Mouse (Mus musculus) hindbrain, postnatal 0 days (tissue): ENCODE data around the gene Gpat3. TPM values are rescaled to one million over a fixed set of nuclear protein-coding genes. Genes with fewer than 3 reads are reported as not detected.

Experiments used
- ATAC-seq: fragments of 200-750 bp; cut with Nextera tagmentation; 2 replicates; pipeline ENCODE4 v1.8.0; 2017; ENCODE audit warnings: mild to moderate bottlenecking, moderate TSS enrichment, moderate library complexity
- DNase-seq: peaks from one replicate; pipeline ENCODE4 v3.0.0-alpha.2; 2015; ENCODE audit warnings: low spot score
- H3K27ac ChIP-seq: fragments of 300-500 bp; sonication (generic); 2 replicates; pipeline ENCODE4 v1.5.1; 2014; ENCODE audit warnings: mild to moderate bottlenecking
- H3K27me3 ChIP-seq: fragments of 300-500 bp; sonication (generic); 2 replicates; pipeline ENCODE4 v1.6.1; 2014; ENCODE audit warnings: low read length, mixed read lengths; ENCODE audit not compliant: insufficient read depth
- H3K36me3 ChIP-seq: fragments of 300-500 bp; sonication (generic); 2 replicates; pipeline ENCODE4 v1.6.1; 2014; ENCODE audit warnings: low read length, mixed read lengths; ENCODE audit not compliant: insufficient read depth
- H3K4me1 ChIP-seq: fragments of 300-500 bp; sonication (generic); 2 replicates; pipeline ENCODE4 v1.6.1; 2014; ENCODE audit warnings: antibody characterized with exemption, low read length, mixed read lengths; ENCODE audit not compliant: insufficient read depth
- H3K4me2 ChIP-seq: fragments of 300-500 bp; sonication (generic); 2 replicates; pipeline ENCODE4 v1.6.1; 2014; ENCODE audit warnings: low read depth, mild to moderate bottlenecking, low read length, moderate library complexity, mixed read lengths
- H3K4me3 ChIP-seq: fragments of 300-500 bp; sonication (generic); 2 replicates; pipeline ENCODE4 v1.5.1; 2014; ENCODE audit warnings: low read length
- H3K9ac ChIP-seq: fragments of 300-500 bp; sonication (generic); replicated peaks from 2 replicates; pipeline ENCODE4 v1.6.1; 2014; ENCODE audit warnings: mild to moderate bottlenecking, low read length, moderate library complexity, mixed read lengths
- H3K9me3 ChIP-seq: fragments of 300-500 bp; sonication (generic); 2 replicates; pipeline ENCODE4 v1.6.1; 2016; ENCODE audit warnings: low read length, mixed read lengths
- CTCF ChIP-seq: IDR thresholded peaks from 2 replicates; pipeline ENCODE4 v1.5.1; 2016; ENCODE audit warnings: antibody characterized with exemption, control low read depth, low read depth
- WGBS: fragments of 180-500 bp; shearing (Covaris S2); extraction: QIAGEN DNeasy Blood & Tissue Kit; methylation state at CpG from one replicate; pipeline ENCODE4 v1.1.7; 2014; 5-methylcytosine and 5-hydroxymethylcytosine counted together
- polyA plus RNA-seq: library from polyadenylated mRNA; unstranded; fragments of >200 nt; fragmentation: Nextera tagmentation; extraction: Ambion mirVana; gene quantifications from 2 replicates; pipeline ENCODE4 v1.2.1, GENCODE M21; 2015
- total RNA-seq: library from RNA; depleted of rRNA; stranded (reverse); fragments of >200 nt; gene quantifications from 2 replicates; pipeline ENCODE4 v1.2.3, GENCODE M21; 2014

The Gpat3 gene
- total and polyA plus RNA-seq, 2 experiments from 2014 or later: 1.5 TPM

GRCm38 (mm10) chr5:100860417-100861053 is 15.0 kb downstream of the Gpat3 start:
- Histone ChIP-seq H3K4me3 (no peak overlapping the region), H3K9me3 (no peaks in the 10 kb centered on the region), H3K4me2 (no peak overlapping the region), H3K4me1 (no peaks in the 10 kb centered on the region), H3K36me3 (no peaks in the 10 kb centered on the region), H3K27ac (no peak overlapping the region), H3K9ac (no peak overlapping the region), H3K27me3 (no peaks in the 10 kb centered on the region)
- no peak for TF ChIP-seq CTCF
- no peak for ATAC-seq
- no peak for DNase-seq
- WGBS: 69% methylated on average over 12 of the region's 12 CpGs

DNA sequence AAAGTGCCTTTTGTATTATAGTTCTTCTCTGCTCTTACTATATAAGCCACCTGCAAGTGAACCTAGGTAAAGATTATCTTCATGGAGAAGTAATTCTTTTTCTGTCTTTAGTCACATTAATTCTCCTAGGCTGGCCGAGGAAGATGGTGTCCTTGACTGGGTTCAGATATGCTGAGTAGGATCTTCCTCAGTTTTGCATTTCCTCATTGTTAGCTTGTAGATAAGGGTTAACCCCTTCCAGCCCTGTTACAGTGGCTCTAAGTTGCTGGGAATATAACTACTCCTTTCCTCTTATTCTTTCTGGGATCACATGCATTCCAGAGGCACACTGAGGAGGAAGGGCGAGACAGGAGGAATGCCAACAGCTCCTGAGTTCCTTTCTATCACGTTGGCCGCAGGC is 15.6 kb downstream of the Gpat3 start:
- Histone ChIP-seq H3K9me3 (no peaks in the 10 kb centered on the region), H3K27ac (no peak overlapping the region), H3K36me3 (no peaks in the 10 kb centered on the region), H3K4me1 (no peaks in the 10 kb centered on the region), H3K9ac (no peak overlapping the region), H3K4me2 (no peak overlapping the region), H3K27me3 (no peaks in the 10 kb centered on the region), H3K4me3 (no peak overlapping the region)
- DNase-seq (no peak), ATAC-seq (no peak)
- no peak for TF ChIP-seq CTCF
- 71% methylated on average over 4 of the region's 4 CpGs for WGBS

DNA sequence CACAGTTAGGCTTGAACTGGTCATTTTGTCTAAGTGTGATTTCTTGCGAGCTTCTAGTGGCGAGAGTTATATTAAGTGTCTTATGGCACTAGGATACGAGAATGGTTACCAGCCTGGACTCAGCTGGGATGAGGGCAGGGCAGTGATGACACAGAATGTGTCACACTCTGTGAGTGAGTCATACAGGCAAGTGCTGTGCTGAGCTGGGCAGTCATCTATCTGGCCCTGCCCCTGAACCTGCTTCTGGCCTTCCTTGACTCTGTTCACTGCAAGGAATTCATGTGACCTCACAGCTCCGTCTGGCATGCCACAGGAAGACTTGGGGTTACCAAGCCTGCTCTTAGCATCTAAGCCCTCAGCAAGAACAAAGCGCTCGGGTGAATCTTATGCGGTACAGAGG is 16.3 kb downstream of the Gpat3 start:
- Histone ChIP-seq H3K9ac (no peak overlapping the region), H3K4me2 (no peak overlapping the region), H3K36me3 (no peaks in the 10 kb centered on the region), H3K27ac (no peak overlapping the region), H3K9me3 (no peaks in the 10 kb centered on the region), H3K4me3 (no peak overlapping the region), H3K27me3 (no peaks in the 10 kb centered on the region), H3K4me1 (no peaks in the 10 kb centered on the region)
- DNase-seq: no peak
- no peak for ATAC-seq
- WGBS: 86% methylated on average over 7 of the region's 7 CpGs
- no peak for TF ChIP-seq CTCF

DNA sequence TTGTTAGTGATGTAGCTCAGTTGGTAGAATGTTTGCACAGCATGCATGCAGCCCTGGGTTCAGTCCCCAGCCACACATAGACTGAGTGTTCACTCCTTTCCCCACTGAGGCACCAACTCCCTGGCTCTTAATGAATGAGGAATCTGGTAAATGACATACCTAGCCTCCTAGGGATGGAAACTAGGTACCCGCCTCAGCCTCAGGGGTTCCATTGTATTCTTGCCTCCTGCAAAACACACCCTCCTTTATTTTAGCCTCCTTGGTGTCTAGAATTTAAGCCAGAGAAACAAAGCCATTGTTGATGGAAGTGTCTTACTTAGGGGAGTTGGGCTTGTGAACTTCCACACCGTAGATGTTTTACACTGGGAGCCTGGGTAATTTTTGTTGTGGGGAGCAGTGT is 17.6 kb downstream of the Gpat3 start:
- Histone ChIP-seq H3K9ac (no peak overlapping the region), H3K4me3 (no peak overlapping the region), H3K27me3 (no peaks in the 10 kb centered on the region), H3K27ac (no peak overlapping the region), H3K4me2 (no peak overlapping the region), H3K36me3 (no peaks in the 10 kb centered on the region), H3K4me1 (no peaks in the 10 kb centered on the region), H3K9me3 (no peaks in the 10 kb centered on the region)
- no peak for ATAC-seq
- 68% methylated on average over 2 of the region's 2 CpGs for WGBS
- no peak for TF ChIP-seq CTCF
- DNase-seq: no peak

GRCm38 (mm10) chr5:100864438-100864837 is 18.9 kb downstream of the Gpat3 start:
- Histone ChIP-seq H3K9me3 (no peaks in the 10 kb centered on the region), H3K4me1 (no peaks in the 10 kb centered on the region), H3K4me2 (no peak overlapping the region), H3K9ac (no peak overlapping the region), H3K27me3 (no peaks in the 10 kb centered on the region), H3K36me3 (no peaks in the 10 kb centered on the region), H3K27ac (no peak overlapping the region), H3K4me3 (no peak overlapping the region)
- ATAC-seq (no peak), DNase-seq (no peak)
- no peak for TF ChIP-seq CTCF
- 71% methylated on average over 6 of the region's 6 CpGs for WGBS

DNA sequence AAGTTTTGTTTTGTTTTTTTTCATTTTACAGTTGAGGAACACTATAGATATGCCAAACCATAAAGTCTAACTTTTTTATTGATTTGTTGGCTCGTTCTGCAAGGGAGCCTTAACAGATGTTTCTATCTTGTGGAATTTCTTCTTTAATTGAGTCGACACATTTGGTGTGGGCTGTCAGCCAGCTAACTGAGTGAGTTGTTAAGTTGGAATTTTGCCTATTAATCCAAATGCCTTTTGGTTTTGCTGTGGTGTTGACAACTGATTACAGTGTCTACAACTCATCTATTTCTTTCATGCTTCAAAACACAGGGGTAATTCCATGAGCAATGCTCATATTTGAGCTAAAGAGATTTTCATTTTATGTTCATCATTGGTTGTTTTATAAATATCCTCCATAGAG is 20.7 kb downstream of the Gpat3 start:
- no peak overlapping the region for H3K27ac ChIP-seq
- H3K36me3 ChIP-seq: no peaks in the 10 kb centered on the region
- no peak overlapping the region for H3K4me2 ChIP-seq
- no peak for TF ChIP-seq CTCF
- no peaks in the 10 kb centered on the region for H3K9me3 ChIP-seq
- H3K27me3 ChIP-seq: no peaks in the 10 kb centered on the region
- no peak overlapping the region for H3K9ac ChIP-seq
- WGBS: 49% methylated on average over 2 of the region's 2 CpGs
- ATAC-seq: no peak
- no peaks in the 10 kb centered on the region for H3K4me1 ChIP-seq
- no peak for DNase-seq
- H3K4me3 ChIP-seq: no peak overlapping the region

DNA sequence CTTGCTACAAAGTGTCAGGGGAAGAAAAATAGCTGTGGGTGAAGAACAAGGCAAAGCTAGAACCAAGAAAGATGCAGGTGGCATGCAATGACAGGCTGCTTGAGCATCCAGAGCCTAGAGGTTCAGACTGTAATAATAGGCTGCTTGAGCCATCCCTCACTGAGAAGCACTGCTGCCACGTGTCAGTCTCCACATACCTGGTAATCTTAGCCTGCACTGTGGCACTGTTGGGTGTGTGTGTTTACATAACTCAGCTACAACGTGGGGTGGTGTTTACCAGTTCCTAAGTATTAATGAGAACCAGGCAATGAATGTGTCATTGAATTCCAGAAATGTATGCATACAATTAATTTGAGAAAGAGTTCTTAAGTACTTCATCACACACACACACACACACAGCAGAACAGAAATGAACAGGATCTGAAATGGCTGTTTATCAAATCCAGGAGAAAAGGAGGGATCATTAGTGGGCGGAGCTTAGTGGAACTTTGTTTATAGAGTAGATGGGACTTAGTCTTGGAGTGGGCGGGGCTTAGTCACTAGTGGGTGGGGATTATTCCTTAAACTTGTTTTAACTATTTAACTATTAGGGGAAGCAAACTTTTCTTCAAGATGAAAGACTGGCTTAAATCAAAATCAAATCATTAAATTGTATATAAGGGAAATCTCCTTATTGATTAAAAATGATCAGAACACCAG is 23.8 kb downstream of the Gpat3 start:
- H3K9me3 ChIP-seq: no peaks in the 10 kb centered on the region
- TF ChIP-seq CTCF: no peak
- no peaks in the 10 kb centered on the region for H3K4me1 ChIP-seq
- no peak overlapping the region for H3K4me2 ChIP-seq
- no peaks in the 10 kb centered on the region for H3K27me3 ChIP-seq
- 81% methylated on average over 4 of the region's 4 CpGs for whole genome bisulfite sequencing
- no peak overlapping the region for H3K4me3 ChIP-seq
- ATAC-seq: no peak
- H3K9ac ChIP-seq: no peak overlapping the region
- H3K27ac ChIP-seq: no peak overlapping the region
- DNase-seq: no peak
- no peaks in the 10 kb centered on the region for H3K36me3 ChIP-seq
